Mouse (Mus musculus): Measurements from ENCODE around the gene Rbfox3. TPM values are rescaled to one million over a fixed set of nuclear protein-coding genes. Genes with fewer than 3 reads are reported as not detected.

Rbfox3 gene
- polyA plus RNA-seq, 1 experiment: not detected

DNA sequence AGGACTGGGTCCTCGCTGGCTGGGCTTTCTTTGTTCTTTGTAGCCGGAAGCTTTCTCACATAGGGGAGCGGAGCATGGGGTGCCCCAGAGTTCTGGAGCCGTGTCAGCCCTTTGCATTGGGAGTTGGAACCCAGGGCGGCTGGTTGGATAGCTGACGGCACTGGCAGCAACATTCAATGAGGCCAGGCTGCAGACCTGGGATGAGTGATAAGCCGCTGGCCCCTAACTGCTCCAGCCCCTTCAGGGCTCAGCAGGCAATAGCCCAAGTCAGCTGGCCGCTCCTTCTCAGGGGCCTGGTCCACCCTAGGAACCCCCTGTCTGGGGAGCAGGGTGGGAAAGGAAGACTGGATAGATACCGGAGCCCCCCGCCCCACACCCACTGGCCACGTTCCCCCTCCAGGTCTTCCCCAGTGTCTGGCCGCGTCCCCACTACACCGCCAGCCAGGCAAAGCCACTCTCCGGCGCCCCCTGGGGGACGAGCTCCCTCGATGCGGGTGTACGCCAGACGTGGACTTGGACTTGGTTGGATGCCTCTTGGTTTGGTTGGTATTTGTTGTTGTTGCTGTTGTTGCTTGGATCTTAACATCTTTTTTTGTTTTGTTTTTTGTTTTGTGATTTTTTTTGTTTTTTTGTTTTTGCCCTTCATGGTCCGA lies 420.7 kb downstream of the Rbfox3 start:
- no peaks in the 10 kb centered on the region for H3K4me1 ChIP-seq (ENCODE audit: control insufficient read depth, insufficient read depth, low read length)
- no peak overlapping the region for H3K27ac ChIP-seq (ENCODE audit: control insufficient read depth, insufficient read depth, low read depth, low read length, poor library complexity)
- WGBS: 26% methylated on average over 22 of the region's 22 CpGs

DNA sequence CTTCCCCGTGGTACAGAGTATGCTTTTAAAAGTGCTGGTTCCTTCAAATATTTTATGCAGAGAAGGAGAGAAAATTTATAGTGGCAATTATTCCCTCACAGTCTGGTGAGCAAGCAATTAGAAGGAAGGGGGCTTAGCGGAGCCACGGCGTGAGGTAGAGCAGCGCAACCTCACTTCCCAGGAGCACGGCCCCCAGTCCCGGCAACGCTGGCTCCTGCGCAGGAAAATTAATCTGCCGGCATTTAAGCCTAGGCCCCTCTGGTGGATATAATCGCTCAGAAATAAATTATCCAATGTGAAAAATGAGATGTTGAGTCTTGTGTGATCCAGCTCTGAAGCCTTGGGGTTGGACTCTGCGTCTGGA lies 422.5 kb downstream of the Rbfox3 start:
- 90% methylated on average over 12 of the region's 12 CpGs for WGBS
- Histone ChIP-seq H3K27ac (ENCODE audit: control insufficient read depth, insufficient read depth, low read depth, low read length, poor library complexity) (no peak overlapping the region), H3K4me3 (replicated peaks; ENCODE audit: control insufficient read depth, low read depth, low read length) (no peak overlapping the region), H3K4me1 (ENCODE audit: control insufficient read depth, insufficient read depth, low read length) (no peaks in the 10 kb centered on the region)
- no peak for TF ChIP-seq POLR2A (IDR thresholded peaks at IDR 0.05; ENCODE audit: borderline replicate concordance, control insufficient read depth, low read depth, low read length)
- no peak for TF ChIP-seq CTCF (IDR thresholded peaks at IDR 0.05; ENCODE audit: control insufficient read depth, insufficient read depth, low read length)

More for the DNA sequence above, 420.7 kb downstream of the Rbfox3 start:
- no peak overlapping the region for H3K4me3 ChIP-seq (replicated peaks; ENCODE audit: control insufficient read depth, low read depth, low read length)
- TF ChIP-seq CTCF (IDR thresholded peaks at IDR 0.05; ENCODE audit: control insufficient read depth, insufficient read depth, low read length): peak; percentile 81
- peak; percentile 33; the same call in 1 of the 2 replicates for TF ChIP-seq POLR2A (IDR thresholded peaks at IDR 0.05; ENCODE audit: borderline replicate concordance, control insufficient read depth, low read depth, low read length)

DNA sequence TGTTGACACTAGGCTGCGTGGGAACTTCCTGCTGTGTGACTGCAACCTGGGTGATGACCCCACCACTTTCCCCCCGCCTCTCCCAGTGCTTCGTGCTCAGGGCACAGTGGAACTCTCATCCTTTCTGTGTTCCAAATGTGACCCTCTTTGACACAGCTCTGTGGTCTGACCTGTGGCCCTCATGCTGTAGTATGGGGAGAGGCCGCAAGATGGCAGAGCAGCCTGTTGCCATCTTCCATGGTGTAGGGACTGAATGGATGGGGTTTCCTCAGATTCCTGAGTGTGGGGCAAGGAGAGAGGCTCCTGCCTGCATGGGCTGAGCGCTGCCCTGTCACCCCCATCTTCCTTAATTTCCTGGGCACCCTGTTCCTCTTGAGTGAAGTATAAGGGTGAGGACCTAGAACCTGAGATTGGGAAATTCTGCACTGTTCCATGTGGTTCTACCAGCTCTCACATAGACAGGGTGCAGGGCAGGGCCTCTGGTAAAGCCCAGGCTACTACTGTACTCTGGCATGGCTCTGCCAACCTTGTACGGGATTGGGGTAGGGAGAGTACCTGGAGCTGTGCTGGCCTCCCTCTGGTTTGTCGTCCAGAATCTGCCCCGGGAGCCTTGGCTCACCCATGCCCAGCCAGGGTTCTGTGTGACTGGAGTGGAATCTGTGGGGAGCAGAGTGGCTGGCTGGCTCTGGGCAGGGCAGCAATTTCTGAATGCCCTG lies 423.0 kb downstream of the Rbfox3 start:
- 82% methylated on average over 8 of the region's 8 CpGs for WGBS
- H3K27ac ChIP-seq (ENCODE audit: control insufficient read depth, insufficient read depth, low read depth, low read length, poor library complexity): no peak overlapping the region
- no peak overlapping the region for H3K4me3 ChIP-seq (replicated peaks; ENCODE audit: control insufficient read depth, low read depth, low read length)
- TF ChIP-seq POLR2A (IDR thresholded peaks at IDR 0.05; ENCODE audit: borderline replicate concordance, control insufficient read depth, low read depth, low read length) (no peak), CTCF (IDR thresholded peaks at IDR 0.05; ENCODE audit: control insufficient read depth, insufficient read depth, low read length) (no peak)
- no peaks in the 10 kb centered on the region for H3K4me1 ChIP-seq (ENCODE audit: control insufficient read depth, insufficient read depth, low read length)

DNA sequence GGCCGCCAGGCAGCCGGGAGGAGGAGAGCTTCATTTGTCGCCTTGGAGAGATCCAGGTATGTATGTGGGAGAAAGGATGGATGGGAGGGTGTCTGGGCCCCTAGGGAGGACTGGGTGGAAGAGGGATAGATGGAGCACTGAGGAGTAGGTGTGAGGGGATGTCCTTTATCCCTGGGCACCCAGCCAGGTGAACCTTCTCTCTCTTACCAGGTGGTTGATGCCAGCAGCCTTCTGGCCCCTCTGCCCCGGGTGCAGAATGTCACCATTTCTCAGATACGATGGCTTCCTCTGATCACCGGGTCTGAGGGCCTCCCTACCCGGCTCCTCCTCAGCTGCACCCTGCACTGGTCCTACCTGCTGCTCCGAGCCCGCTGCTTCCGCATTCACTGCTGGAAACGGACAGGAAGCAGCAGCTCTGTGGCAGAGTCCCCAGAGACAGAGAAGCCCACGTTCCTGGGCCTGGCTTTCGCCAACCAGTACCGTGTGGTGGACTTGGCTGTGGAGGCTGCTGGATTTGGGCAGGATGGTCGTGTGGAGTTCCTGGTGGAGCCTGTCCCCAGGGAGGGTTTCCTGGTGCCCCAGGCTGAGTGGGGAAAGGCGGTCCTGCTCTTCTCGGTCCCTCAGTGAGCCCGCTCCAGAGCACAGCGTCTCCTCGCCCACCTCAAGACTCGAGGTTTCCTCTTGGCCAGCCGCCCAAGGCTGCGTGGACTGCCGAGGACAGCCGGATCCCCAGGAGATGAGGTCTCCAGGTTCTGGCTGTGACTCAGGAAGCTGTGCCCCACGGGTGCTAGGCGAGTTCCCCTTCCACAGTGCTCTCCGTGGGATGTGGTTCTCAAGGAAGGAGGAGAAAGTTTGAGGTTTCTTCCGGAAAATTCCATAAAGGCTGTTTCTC lies 424.3 kb downstream of the Rbfox3 start:
- WGBS: 66% methylated on average over 29 of the region's 29 CpGs
- no peak overlapping the region for H3K27ac ChIP-seq (ENCODE audit: control insufficient read depth, insufficient read depth, low read depth, low read length, poor library complexity)

DNA sequence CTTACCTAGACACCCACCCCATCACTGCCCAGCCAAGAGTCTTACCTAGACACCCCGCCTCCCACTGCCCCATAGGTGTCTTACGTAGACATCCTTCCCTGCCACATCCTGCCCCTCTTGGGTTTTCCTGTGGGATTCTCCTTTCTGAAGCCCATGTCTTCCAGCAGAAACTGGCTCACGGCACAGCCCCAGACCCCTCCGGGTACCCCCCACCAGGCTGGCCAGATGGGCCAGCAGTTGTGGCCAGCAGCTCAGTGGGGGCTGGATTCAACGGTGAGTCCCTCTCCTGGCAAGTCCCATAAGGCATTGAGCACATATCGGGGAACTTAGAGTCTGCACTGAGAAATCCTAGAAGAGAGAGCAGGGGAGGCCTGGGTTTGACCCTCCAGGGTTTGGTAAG lies 425.1 kb downstream of the Rbfox3 start:
- no peak overlapping the region for H3K4me3 ChIP-seq (replicated peaks; ENCODE audit: control insufficient read depth, low read depth, low read length)
- no peak for TF ChIP-seq POLR2A (IDR thresholded peaks at IDR 0.05; ENCODE audit: borderline replicate concordance, control insufficient read depth, low read depth, low read length)
- no peak for TF ChIP-seq CTCF (IDR thresholded peaks at IDR 0.05; ENCODE audit: control insufficient read depth, insufficient read depth, low read length)
- 92% methylated on average over 6 of the region's 6 CpGs for WGBS
- H3K27ac ChIP-seq (ENCODE audit: control insufficient read depth, insufficient read depth, low read depth, low read length, poor library complexity): no peak overlapping the region
- no peaks in the 10 kb centered on the region for H3K4me1 ChIP-seq (ENCODE audit: control insufficient read depth, insufficient read depth, low read length)

More for the DNA sequence above, 424.3 kb downstream of the Rbfox3 start:
- H3K4me1 ChIP-seq (ENCODE audit: control insufficient read depth, insufficient read depth, low read length): no peaks in the 10 kb centered on the region
- H3K4me3 ChIP-seq (replicated peaks; ENCODE audit: control insufficient read depth, low read depth, low read length): no peak overlapping the region
- TF ChIP-seq POLR2A (IDR thresholded peaks at IDR 0.05; ENCODE audit: borderline replicate concordance, control insufficient read depth, low read depth, low read length) (no peak), CTCF (IDR thresholded peaks at IDR 0.05; ENCODE audit: control insufficient read depth, insufficient read depth, low read length) (no peak)

DNA sequence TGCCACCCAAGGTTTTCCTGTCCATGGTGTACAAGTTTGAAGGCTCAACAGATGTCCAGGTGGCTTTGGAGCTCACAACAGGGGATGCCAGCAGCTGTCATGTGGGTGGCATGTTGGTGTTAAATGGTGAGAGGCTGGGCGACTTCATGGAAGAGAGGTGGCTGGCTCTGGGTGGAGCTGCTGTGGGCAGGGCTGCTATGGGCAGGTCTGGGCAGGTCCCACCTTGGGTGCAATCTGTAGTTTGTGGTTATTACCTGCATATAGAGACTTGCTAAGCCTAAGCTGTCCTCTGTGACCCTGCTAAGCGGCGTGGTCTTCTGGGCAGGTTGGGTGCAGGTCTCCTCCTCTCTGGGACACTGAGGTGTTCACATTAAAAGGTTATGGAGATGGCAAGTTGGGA lies 425.6 kb downstream of the Rbfox3 start:
- WGBS: 90% methylated on average over 3 of the region's 3 CpGs
- no peak overlapping the region for H3K4me3 ChIP-seq (replicated peaks; ENCODE audit: control insufficient read depth, low read depth, low read length)
- H3K27ac ChIP-seq (ENCODE audit: control insufficient read depth, insufficient read depth, low read depth, low read length, poor library complexity): no peak overlapping the region
- no peak for TF ChIP-seq POLR2A (IDR thresholded peaks at IDR 0.05; ENCODE audit: borderline replicate concordance, control insufficient read depth, low read depth, low read length)
- no peak for TF ChIP-seq CTCF (IDR thresholded peaks at IDR 0.05; ENCODE audit: control insufficient read depth, insufficient read depth, low read length)
- no peaks in the 10 kb centered on the region for H3K4me1 ChIP-seq (ENCODE audit: control insufficient read depth, insufficient read depth, low read length)

DNA sequence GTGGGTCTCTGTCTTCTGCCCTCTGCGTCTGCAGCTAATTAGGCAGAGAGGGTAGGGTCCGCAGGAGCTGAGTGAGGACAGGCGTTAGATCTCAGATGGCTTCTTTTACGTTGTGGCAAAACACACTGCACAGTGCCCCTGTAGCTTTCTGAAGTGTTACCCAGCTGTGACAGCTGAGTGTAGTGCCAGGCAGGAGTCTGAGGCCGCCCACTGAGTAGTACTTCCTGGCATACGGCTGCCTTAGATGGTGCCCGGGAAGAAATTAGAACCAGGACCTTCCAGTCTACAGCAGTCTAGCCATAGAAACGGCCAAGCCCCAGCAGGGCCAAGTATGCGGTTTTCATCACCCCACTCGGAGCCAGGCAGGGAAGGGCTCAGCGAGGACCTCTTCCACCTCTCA lies 426.1 kb downstream of the Rbfox3 start:
- no peak for TF ChIP-seq POLR2A (IDR thresholded peaks at IDR 0.05; ENCODE audit: borderline replicate concordance, control insufficient read depth, low read depth, low read length)
- TF ChIP-seq CTCF (IDR thresholded peaks at IDR 0.05; ENCODE audit: control insufficient read depth, insufficient read depth, low read length): no peak
- 84% methylated on average over 11 of the region's 11 CpGs for WGBS
- no peaks in the 10 kb centered on the region for H3K4me1 ChIP-seq (ENCODE audit: control insufficient read depth, insufficient read depth, low read length)
- no peak overlapping the region for H3K27ac ChIP-seq (ENCODE audit: control insufficient read depth, insufficient read depth, low read depth, low read length, poor library complexity)
- H3K4me3 ChIP-seq (replicated peaks; ENCODE audit: control insufficient read depth, low read depth, low read length): no peak overlapping the region

DNA sequence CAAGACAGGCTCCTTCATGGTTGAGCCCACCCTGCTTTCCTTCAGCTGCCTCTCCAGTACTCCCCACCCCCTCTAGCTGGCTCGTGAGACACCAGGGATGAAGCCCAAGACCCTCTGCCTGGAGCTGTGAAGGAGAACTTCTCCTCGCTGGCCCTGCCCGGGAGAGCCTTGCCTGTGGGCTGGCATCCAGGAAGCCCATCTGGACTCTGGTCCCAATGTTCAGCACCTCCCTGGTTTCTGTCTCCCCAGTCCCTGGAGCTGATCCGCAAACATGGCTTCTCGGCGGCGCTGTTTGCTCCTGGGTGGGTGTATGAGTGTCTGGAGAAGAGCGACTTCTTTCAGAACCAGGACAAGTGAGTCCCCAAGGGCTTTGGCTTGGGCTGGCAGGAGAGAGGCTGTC lies 427.2 kb downstream of the Rbfox3 start:
- Histone ChIP-seq H3K27ac (ENCODE audit: control insufficient read depth, insufficient read depth, low read depth, low read length, poor library complexity) (no peak overlapping the region), H3K4me3 (replicated peaks; ENCODE audit: control insufficient read depth, low read depth, low read length) (no peak overlapping the region), H3K4me1 (ENCODE audit: control insufficient read depth, insufficient read depth, low read length) (no peaks in the 10 kb centered on the region)
- TF ChIP-seq CTCF (IDR thresholded peaks at IDR 0.05; ENCODE audit: control insufficient read depth, insufficient read depth, low read length): no peak
- no peak for TF ChIP-seq POLR2A (IDR thresholded peaks at IDR 0.05; ENCODE audit: borderline replicate concordance, control insufficient read depth, low read depth, low read length)
- 92% methylated on average over 8 of the region's 8 CpGs for WGBS
